Mouse (Mus musculus) forebrain, embryonic 11.5 days (tissue): Measurements from ENCODE around the gene Cope. TPM values are rescaled to one million over a fixed set of nuclear protein-coding genes. Genes with fewer than 3 reads are reported as not detected.

Source experiments
- ATAC-seq: fragments of 200-750 bp; cut with Nextera tagmentation; replicated peaks from 2 replicates; pipeline ENCODE4 v1.8.0; 2017; ENCODE audit warnings: moderate TSS enrichment; ENCODE audit not compliant: low FRiP score
- DNase-seq: peaks from one replicate; pipeline ENCODE4 v3.0.0-alpha.2; 2017; ENCODE audit warnings: low spot score
- H3K27ac ChIP-seq: fragments of 300-500 bp; sonication (generic); 2 replicates; pipeline ENCODE4 v1.5.1; 2014; ENCODE audit warnings: low read depth, low read length
- H3K27me3 ChIP-seq: fragments of 300-500 bp; sonication (generic); 2 replicates; pipeline ENCODE4 v1.6.1; 2014; ENCODE audit warnings: mild to moderate bottlenecking, low read length, mixed read lengths; ENCODE audit not compliant: control insufficient read depth, insufficient read depth
- H3K36me3 ChIP-seq: fragments of 300-500 bp; sonication (generic); 2 replicates; pipeline ENCODE4 v1.6.1; 2014; ENCODE audit warnings: mild to moderate bottlenecking, low read length, moderate library complexity, mixed read lengths; ENCODE audit not compliant: control insufficient read depth, insufficient read depth
- H3K4me1 ChIP-seq: fragments of 300-500 bp; sonication (generic); replicated peaks from 2 replicates; pipeline ENCODE4 v1.6.1; 2014; ENCODE audit warnings: low read length, mixed read lengths; ENCODE audit not compliant: control insufficient read depth, insufficient read depth
- H3K4me2 ChIP-seq: fragments of 300-500 bp; sonication (generic); 2 replicates; pipeline ENCODE4 v1.6.1; 2014; ENCODE audit warnings: low read depth, mild to moderate bottlenecking, low read length, moderate library complexity, mixed read lengths; ENCODE audit not compliant: severe bottlenecking
- H3K4me3 ChIP-seq: fragments of 300-500 bp; sonication (generic); 2 replicates; pipeline ENCODE4 v1.5.1; 2014; ENCODE audit warnings: low read depth, low read length
- H3K9ac ChIP-seq: fragments of 300-500 bp; sonication (generic); 2 replicates; pipeline ENCODE4 v1.6.1; 2014; ENCODE audit warnings: low read length
- H3K9me3 ChIP-seq: fragments of 300-500 bp; sonication (generic); 2 replicates; pipeline ENCODE4 v1.6.1; 2016; ENCODE audit warnings: low read length, mixed read lengths; ENCODE audit not compliant: control insufficient read depth
- WGBS: fragments of 180-500 bp; shearing (Covaris S2); extraction: QIAGEN DNeasy Blood & Tissue Kit; methylation state at CpG from one replicate; pipeline ENCODE4 v1.1.7; 2014; 5-methylcytosine and 5-hydroxymethylcytosine counted together
- polyA plus RNA-seq: library from polyadenylated mRNA; unstranded; fragments of >200 nt; fragmentation: Nextera tagmentation; extraction: Ambion mirVana; gene quantifications from 2 replicates; pipeline ENCODE4 v1.2.1, GENCODE M21; 2014

The Cope gene
- polyA plus RNA-seq, 1 experiment from 2014 or later: 220 TPM

DNA sequence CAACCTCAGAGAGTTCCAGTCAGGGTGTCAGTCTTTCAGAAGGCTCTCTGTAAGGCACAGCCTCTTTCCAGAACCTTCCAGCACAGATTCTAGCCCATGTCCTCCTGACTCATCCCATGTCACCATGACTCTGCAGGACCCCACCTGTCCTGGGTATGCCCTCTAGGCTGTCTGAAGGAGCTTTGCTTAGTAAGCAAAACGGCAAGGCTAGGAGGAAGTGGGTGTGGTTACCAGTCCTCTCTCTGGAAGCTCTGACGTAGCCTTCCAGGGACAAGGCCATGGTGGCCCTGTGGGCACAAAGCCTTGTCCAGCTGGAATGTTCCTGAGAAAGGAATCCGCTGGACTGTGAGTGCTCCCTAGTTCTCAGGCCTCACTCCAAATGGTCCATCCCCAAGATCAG is 29.4 kb upstream of the Cope start:
- H3K36me3 ChIP-seq: no peaks in the 10 kb centered on the region
- H3K27ac ChIP-seq: no peak overlapping the region

DNA sequence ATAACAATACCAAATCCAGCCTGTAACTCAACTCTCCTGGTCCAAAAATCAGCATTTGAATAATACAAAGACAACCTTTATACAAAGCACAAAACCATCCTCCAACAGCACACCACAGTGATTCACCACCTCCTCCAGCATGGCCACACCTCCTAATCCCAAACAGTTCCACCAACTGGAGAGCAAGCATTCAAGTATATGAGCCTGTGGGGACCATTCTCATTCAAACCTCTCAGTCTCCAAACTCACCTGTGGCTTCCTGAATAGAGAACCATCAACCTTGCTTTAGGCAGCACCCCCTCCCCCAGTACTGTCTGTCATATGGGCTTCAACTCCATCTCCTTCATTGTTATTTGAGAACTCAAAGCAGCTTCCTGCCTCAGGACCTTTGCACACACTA is 28.0 kb upstream of the Cope start:
- no peak for DNase-seq
- H3K27ac ChIP-seq: no peak overlapping the region
- no peaks in the 10 kb centered on the region for H3K36me3 ChIP-seq
- no peaks in the 10 kb centered on the region for H3K4me1 ChIP-seq
- no peaks in the 10 kb centered on the region for H3K9me3 ChIP-seq
- H3K4me2 ChIP-seq: no peak overlapping the region
- H3K9ac ChIP-seq: no peak overlapping the region
- no peak overlapping the region for H3K4me3 ChIP-seq
- H3K27me3 ChIP-seq: no peaks in the 10 kb centered on the region
- no peak for ATAC-seq

More for the DNA sequence above, 29.4 kb upstream of the Cope start:
- DNase-seq (no peak), ATAC-seq (no peak)
- Histone ChIP-seq H3K4me2 (no peak overlapping the region), H3K9ac (no peak overlapping the region), H3K4me3 (no peak overlapping the region), H3K27me3 (no peaks in the 10 kb centered on the region), H3K9me3 (no peaks in the 10 kb centered on the region), H3K4me1 (peaks cover 5% of the 10 kb centered on the region; the same call in 1 of the 2 replicates)
- WGBS: 74% methylated on average over 3 of the region's 3 CpGs

DNA sequence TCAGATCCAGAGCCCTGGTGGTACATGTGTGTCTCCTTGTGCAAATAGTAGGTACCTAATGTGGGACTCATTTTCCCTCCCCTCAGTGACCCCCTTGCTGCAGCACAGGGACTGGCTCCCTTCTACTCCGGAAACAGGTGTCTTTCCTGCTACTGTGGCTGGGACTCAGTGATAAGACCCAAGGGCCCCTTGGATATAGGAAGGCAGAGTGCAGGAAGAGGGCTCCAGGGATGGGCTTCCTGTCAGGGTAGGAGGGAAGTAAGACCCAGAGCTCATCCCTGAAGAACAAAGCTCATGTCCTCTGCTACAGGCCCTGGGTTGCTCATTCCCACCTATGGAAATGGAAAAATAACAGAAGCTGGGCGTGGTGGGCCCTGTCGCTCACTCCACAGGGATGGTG is 25.8 kb upstream of the Cope start:
- H3K4me3 ChIP-seq: no peak overlapping the region
- H3K27me3 ChIP-seq: no peaks in the 10 kb centered on the region
- WGBS: 93% methylated on average over 3 of the region's 3 CpGs
- no peak for ATAC-seq
- H3K4me2 ChIP-seq: no peak overlapping the region
- no peaks in the 10 kb centered on the region for H3K36me3 ChIP-seq
- no peak overlapping the region for H3K9ac ChIP-seq
- H3K9me3 ChIP-seq: no peaks in the 10 kb centered on the region
- H3K4me1 ChIP-seq: no peaks in the 10 kb centered on the region
- no peak overlapping the region for H3K27ac ChIP-seq
- no peak for DNase-seq

DNA sequence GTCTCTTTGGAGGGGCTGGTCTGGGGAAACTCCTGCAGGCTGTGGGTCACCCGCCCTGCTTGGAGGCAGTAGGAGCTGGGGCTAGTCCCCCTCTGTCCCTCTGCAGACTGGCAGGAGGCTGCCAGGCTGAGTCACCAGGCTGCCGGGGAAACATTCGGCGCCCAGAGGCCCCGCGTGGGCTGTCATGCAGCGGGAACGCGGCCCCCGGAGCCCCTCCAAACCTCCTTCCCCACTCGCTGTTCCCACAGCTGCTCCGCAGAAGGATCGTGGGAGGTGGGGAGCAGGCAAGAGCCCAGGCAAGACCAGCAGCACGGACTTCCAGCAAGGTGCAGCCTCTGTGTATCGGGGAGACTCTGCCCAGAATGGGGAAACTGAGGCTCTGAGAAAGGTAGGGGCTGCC is 24.1 kb upstream of the Cope start:
- H3K27me3 ChIP-seq: no peaks in the 10 kb centered on the region
- no peaks in the 10 kb centered on the region for H3K9me3 ChIP-seq
- H3K36me3 ChIP-seq: no peaks in the 10 kb centered on the region
- no peak overlapping the region for H3K27ac ChIP-seq
- H3K9ac ChIP-seq: no peak overlapping the region
- 70% methylated on average over 15 of the region's 15 CpGs for WGBS
- DNase-seq (no peak), ATAC-seq (no peak)
- no peak overlapping the region for H3K4me2 ChIP-seq
- H3K4me1 ChIP-seq: no peaks in the 10 kb centered on the region
- no peak overlapping the region for H3K4me3 ChIP-seq

DNA sequence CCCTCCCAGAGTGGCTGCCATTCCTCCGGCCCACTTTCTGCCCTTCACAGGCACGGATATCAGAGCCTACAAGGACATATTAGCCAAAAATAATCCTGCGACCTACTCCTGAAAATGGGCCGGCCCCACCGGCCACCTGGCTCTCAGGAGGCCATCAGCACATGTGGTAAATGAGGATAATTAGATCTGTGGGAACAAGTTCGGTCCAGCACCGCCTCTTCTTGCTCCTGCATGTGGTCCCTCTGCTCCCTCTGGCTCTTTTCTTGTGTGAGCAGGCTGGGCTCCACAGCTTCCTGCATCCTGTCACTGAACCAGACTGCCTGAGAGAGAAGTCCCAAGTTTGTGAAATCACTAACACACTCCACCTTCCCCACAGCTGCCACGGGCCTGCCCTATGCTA is 23.1 kb upstream of the Cope start:
- WGBS: 65% methylated on average over 8 of the region's 8 CpGs
- DNase-seq: no peak

DNA sequence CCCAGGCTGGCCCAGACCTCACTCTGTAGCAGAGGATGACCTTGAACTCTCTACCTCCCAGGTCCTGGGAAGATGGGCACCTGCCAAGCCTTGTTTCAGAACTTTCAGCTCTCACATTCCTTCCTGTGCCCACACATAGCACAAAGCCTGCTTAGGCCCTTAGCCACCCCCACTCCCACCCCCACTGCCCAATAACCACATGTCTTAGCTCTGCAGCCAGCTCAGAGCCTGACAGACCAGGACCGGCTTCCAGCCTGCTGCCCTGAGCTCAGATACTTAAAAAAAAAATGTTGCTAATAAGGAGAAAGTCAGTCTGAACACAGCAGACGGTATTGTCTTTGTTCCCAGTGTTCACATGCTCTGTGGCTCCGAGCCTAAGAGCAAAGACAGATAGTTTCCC is 21.3 kb upstream of the Cope start:
- Histone ChIP-seq H3K27ac (no peak overlapping the region), H3K9ac (no peak overlapping the region), H3K9me3 (no peaks in the 10 kb centered on the region; the same call in 1 of the 2 replicates), H3K4me3 (no peak overlapping the region), H3K4me1 (0 out of 2 replicates have a peak, but pooled peaks cover 3% of the 10 kb centered on the region), H3K27me3 (no peaks in the 10 kb centered on the region), H3K4me2 (no peak overlapping the region), H3K36me3 (peaks cover 13% of the 10 kb centered on the region)
- DNase-seq (no peak), ATAC-seq (no peak)
- 39% methylated on average over 3 of the region's 3 CpGs for WGBS

More for the DNA sequence above, 23.1 kb upstream of the Cope start:
- no peak overlapping the region for H3K9ac ChIP-seq
- no peak overlapping the region for H3K4me2 ChIP-seq
- no peak overlapping the region for H3K4me3 ChIP-seq
- H3K36me3 ChIP-seq: no peaks in the 10 kb centered on the region
- no peaks in the 10 kb centered on the region for H3K9me3 ChIP-seq
- no peaks in the 10 kb centered on the region for H3K27me3 ChIP-seq
- no peak for ATAC-seq
- no peak overlapping the region for H3K27ac ChIP-seq
- no peaks in the 10 kb centered on the region for H3K4me1 ChIP-seq

DNA sequence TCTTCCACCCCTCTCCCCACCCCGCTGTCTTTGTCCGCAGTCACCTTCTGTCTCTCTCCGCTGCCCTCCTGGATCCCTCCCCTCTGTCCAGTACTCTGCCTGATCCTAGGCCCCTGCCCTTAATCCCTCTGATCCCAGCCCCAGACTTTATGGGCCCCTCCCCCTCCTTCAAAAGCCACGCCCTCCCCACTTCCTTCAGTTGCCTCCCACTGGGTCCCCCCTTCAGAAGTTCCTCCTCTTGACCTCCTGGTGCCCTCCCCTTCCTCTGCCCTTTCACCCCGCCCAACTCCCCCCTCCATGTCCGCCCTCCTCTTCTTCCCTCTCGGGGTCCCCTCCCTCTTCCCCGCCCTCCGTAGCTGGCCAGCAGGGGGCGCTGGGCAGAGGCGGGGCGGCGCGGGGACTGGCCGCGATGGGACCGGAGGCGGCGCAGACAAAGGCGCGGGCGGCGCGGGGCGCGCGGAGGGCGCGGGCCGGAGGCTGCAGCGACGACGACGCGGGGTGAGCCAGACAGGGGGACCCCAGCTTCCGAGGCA is 19.6 kb upstream of the Cope start, which contains the start of gene Homer3:
TSS of gene Homer3 (plus strand) at position 225 of the 533 bp plus-strand sequence.
- peak; percentile 95 for DNase-seq
- peak within 1 kb of the TSS; percentile 98 for H3K9ac ChIP-seq
- peak within 1 kb of the TSS; percentile 94 for H3K4me3 ChIP-seq
- H3K9me3 ChIP-seq: peaks cover 2% of the 10 kb centered on the region; the same call in 1 of the 2 replicates
- H3K27me3 ChIP-seq: no peaks in the 10 kb centered on the region
- peak; percentile 92 for ATAC-seq
- under 1% methylated on average over 32 of the region's 36 CpGs for WGBS
- H3K36me3 ChIP-seq: peaks cover 25% of the 10 kb centered on the region
- H3K4me2 ChIP-seq: peak within 1 kb of the TSS; percentile 78
- H3K4me1 ChIP-seq: 0 out of 2 replicates have a peak, but pooled peaks cover 3% of the 10 kb centered on the region
- H3K27ac ChIP-seq: peak within 1 kb of the TSS; percentile 76

DNA sequence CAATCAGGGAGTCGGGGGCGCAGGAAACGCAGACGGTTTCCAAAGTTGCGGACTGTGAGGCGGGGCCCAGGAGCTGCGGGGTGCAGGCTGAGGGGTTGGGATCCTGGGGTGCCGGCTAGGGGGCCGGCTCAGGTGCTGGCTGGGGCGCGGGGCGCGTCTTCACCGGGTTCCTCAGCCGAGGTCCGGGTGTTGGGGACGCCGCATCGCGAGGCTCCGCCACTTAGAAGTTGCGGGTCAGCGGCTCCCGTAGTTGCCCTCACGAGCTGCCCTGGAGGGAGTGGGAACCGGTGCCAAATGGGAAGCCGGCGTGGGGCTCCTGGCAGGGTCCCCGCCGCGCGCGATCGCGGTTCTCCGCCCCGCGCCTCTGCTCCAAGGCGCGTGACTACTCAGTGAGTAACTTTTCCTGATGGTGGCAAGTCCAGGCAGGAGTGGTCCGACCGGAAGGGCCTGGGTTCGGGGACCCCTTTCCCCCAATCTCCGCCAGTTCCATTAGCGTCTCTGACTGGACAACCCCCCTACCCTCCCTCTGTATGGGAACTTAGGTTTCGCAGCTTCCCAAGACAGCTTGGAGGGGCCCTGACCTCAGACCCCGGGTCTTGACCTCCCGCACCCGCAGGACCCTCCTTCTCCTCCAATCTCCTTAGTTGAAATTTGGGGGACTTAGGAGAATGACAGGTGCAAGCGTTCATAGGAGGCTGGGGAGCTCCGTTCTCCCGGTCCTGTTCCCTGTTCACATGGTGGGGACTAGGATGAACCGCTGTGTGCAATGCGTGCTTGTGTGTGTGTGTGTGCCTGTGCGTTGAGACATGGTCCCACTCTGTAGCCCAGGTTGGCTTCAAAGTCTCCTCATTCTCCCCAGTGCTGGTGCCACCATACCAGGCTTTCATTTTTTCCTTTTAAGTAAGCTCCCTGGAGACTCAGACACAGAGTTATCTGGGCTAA is 18.9 kb upstream of the Cope start:
- WGBS: 1% methylated on average over 47 of the region's 55 CpGs

More for the DNA sequence above, 18.9 kb upstream of the Cope start:
- peaks cover 25% of the 10 kb centered on the region for H3K36me3 ChIP-seq
- ATAC-seq (peak; percentile 72), DNase-seq (peak; percentile 66)
- H3K9ac ChIP-seq: peak overlapping the region; percentile 98
- H3K27ac ChIP-seq: peak overlapping the region; percentile 76
- 0 out of 2 replicates have a peak, but pooled peaks cover 3% of the 10 kb centered on the region for H3K4me1 ChIP-seq
- H3K9me3 ChIP-seq: peaks cover 2% of the 10 kb centered on the region; the same call in 1 of the 2 replicates
- H3K4me3 ChIP-seq: peak overlapping the region; percentile 94
- H3K4me2 ChIP-seq: peak overlapping the region; percentile 78
- H3K27me3 ChIP-seq: no peaks in the 10 kb centered on the region
